Mouse (Mus musculus): Measurements from ENCODE around the gene Rpa1. TPM values are rescaled to one million over a fixed set of nuclear protein-coding genes. Genes with fewer than 3 reads are reported as not detected.

Gene Rpa1
- polyA plus RNA-seq (2012; rRNA removed): 29.0 and 30.1 TPM in 2 replicates

GRCm38 (mm10) chr11:75348199-75348889 lies at the start of gene Rpa1, which contains the start of gene Smyd4:
Rpa1 (minus strand) TSS chr11:75348324.
Smyd4 (plus strand) TSS chr11:75348433.

Other genes with a start within 250 kb of the Rpa1 start
- gene Hic1, start 178.8 kb downstream of the Rpa1 start, polyA plus RNA-seq (2012; rRNA removed): 1.6 TPM in 2 replicates
- 6.9 and 8.4 TPM in 2 replicates for gene Ovca2, start 169.5 kb downstream of the Rpa1 start, polyA plus RNA-seq (2012; rRNA removed)
- gene Dph1, start 157.1 kb downstream of the Rpa1 start, polyA plus RNA-seq (2012; rRNA removed): 10.3 and 10.8 TPM in 2 replicates
- 0.87 and 0.93 TPM in 2 replicates for gene Rtn4rl1, start 154.5 kb downstream of the Rpa1 start, polyA plus RNA-seq (2012; rRNA removed)
- 1.9 TPM in 2 replicates for gene Smyd4, start 109 bp upstream of the Rpa1 start, polyA plus RNA-seq (2012; rRNA removed)
- 258 and 287 TPM in 2 replicates for gene Serpinf1, start 74.4 kb upstream of the Rpa1 start, polyA plus RNA-seq (2012; rRNA removed)
- gene Serpinf2, start 91.3 kb upstream of the Rpa1 start, polyA plus RNA-seq (2012; rRNA removed): 893 and 902 TPM in 2 replicates
- gene Wdr81, start 106.4 kb upstream of the Rpa1 start, polyA plus RNA-seq (2012; rRNA removed): 10.1 and 11.8 TPM in 2 replicates
- 11.5 and 18.6 TPM in 2 replicates for gene Tlcd2, start 113.4 kb upstream of the Rpa1 start, polyA plus RNA-seq (2012; rRNA removed)
- 27.8 and 32.4 TPM in 2 replicates for gene Prpf8, start 138.5 kb upstream of the Rpa1 start, polyA plus RNA-seq (2012; rRNA removed)
- 8.7 and 9.7 TPM in 2 replicates for gene Rilp, start 161.8 kb upstream of the Rpa1 start, polyA plus RNA-seq (2012; rRNA removed)
- gene Scarf1, start 165.2 kb upstream of the Rpa1 start, polyA plus RNA-seq (2012; rRNA removed): 4.7 and 4.8 TPM in 2 replicates
- gene Slc43a2, start 183.4 kb upstream of the Rpa1 start, polyA plus RNA-seq (2012; rRNA removed): 3.7 and 4.3 TPM in 2 replicates
- 31.1 and 31.4 TPM in 2 replicates for gene Pitpna, start 239.8 kb upstream of the Rpa1 start, polyA plus RNA-seq (2012; rRNA removed)